9 mouse cellular contexts compared by ENCODE assay signal in genomic region chr1:184051824-184052223, GRCm38 (mm10). TPM values are rescaled to one million over a fixed set of nuclear protein-coding genes. Genes with fewer than 3 reads are reported as not detected.
DNase-seq lines count a peak whose midpoint lies in the region; ATAC-seq lines count a peak whose summit lies in the region.
"Had no signal": no experiment of that assay in that cellular context is flagged by ENCODE, and none has a peak within 500 bp of the region (broad histone marks: within the 10 kb centered on the region; RNA-seq: fewer than 3 reads in every experiment).

No protein-coding gene starts in this region.

- peak overlapping the region; percentile 75 for H3K27ac ChIP-seq in heart, embryonic 15.5 days
- no peak overlapping the region for H3K27ac ChIP-seq in midbrain, embryonic 14.5 days (replicated peaks; ENCODE audit: low read depth, low read length)
- H3K27ac ChIP-seq: neural tube, embryonic 13.5 days had no signal

- H3K4me3 ChIP-seq in heart, embryonic 15.5 days, result no peak overlapping the region
- H3K4me3 ChIP-seq in midbrain, embryonic 14.5 days (replicated peaks; ENCODE audit: low read depth, low read length), result no peak overlapping the region
- H3K4me3 ChIP-seq: neural tube, embryonic 13.5 days had no signal

- H3K9ac ChIP-seq in heart, embryonic 15.5 days, result 0 out of 2 replicates have a peak overlapping the region, but pooled peaks have one; percentile 12
- H3K9ac ChIP-seq in midbrain, embryonic 14.5 days (replicated peaks; ENCODE audit: low read length), result no peak overlapping the region
- H3K9ac ChIP-seq: neural tube, embryonic 13.5 days had no signal

- no peaks in the 10 kb centered on the region for H3K9me3 ChIP-seq in heart, embryonic 15.5 days (replicated peaks)
- H3K9me3 ChIP-seq in midbrain, embryonic 14.5 days (ENCODE audit: control insufficient read depth, low read length), result no peaks in the 10 kb centered on the region
- H3K9me3 ChIP-seq: neural tube, embryonic 13.5 days had no signal

- WGBS in heart, embryonic 15.5 days, result 12% methylated on average over 6 of the region's 6 CpGs
- WGBS in midbrain, embryonic 14.5 days, result 50% methylated on average over 6 of the region's 6 CpGs

- peak; percentile 36 for DNase-seq in kidney, adult 11 months
- DNase-seq in kidney, adult 9 months, result no peak
- DNase-seq in cerebellum, adult 18-20 months, result peak; percentile 66 to 72
- DNase-seq in lung, postnatal 36 days, result peak; percentile 65
- DNase-seq in midbrain, embryonic 14.5 days, result no peak
- no peak for DNase-seq in thymus, postnatal 14 days

- no peaks in the 10 kb centered on the region for H3K36me3 ChIP-seq in heart, embryonic 15.5 days
- no peaks in the 10 kb centered on the region for H3K36me3 ChIP-seq in midbrain, embryonic 14.5 days (ENCODE audit: control insufficient read depth, insufficient read depth, low read length)
- H3K36me3 ChIP-seq: neural tube, embryonic 13.5 days had no signal

- peak; percentile 54; the same call in 1 of the 2 replicates for ATAC-seq in heart, embryonic 15.5 days (replicated peaks; ENCODE audit: insufficient number of reproducible peaks, insufficient read depth, low FRiP score, low read depth)
- no peak for ATAC-seq in midbrain, embryonic 14.5 days (ENCODE audit: low FRiP score, low TSS enrichment)
- ATAC-seq in megakaryocyte progenitor cell, adult 5-6 weeks (replicated peaks; ENCODE audit: poor library complexity), result no peak

- peak overlapping the region; percentile 30 for H3K4me2 ChIP-seq in heart, embryonic 15.5 days
- H3K4me2 ChIP-seq in midbrain, embryonic 14.5 days (ENCODE audit: low read length), result no peak overlapping the region
- H3K4me2 ChIP-seq: neural tube, embryonic 13.5 days had no signal

- no peaks in the 10 kb centered on the region for H3K27me3 ChIP-seq in heart, embryonic 15.5 days
- no peaks in the 10 kb centered on the region for H3K27me3 ChIP-seq in midbrain, embryonic 14.5 days (ENCODE audit: control insufficient read depth, insufficient read depth, low read length)
- H3K27me3 ChIP-seq: neural tube, embryonic 13.5 days had no signal

- peaks cover 57% of the 10 kb centered on the region for H3K4me1 ChIP-seq in heart, embryonic 15.5 days (replicated peaks)
- H3K4me1 ChIP-seq in midbrain, embryonic 14.5 days (ENCODE audit: control insufficient read depth, insufficient read depth, low read length), result no peaks in the 10 kb centered on the region

RNA-seq across cellular contexts. Expression of gene 1700056E22Rik, which starts 17.7 kb away (rescaled TPM):
- 1.7 and 2.1 TPM in 2 replicates for polyA plus RNA-seq in heart, embryonic 15.5 days (2015; fragmentation: Nextera tagmentation; extraction: Ambion mirVana)
- 0.77 and 1.4 TPM in 2 replicates for polyA plus RNA-seq in midbrain, embryonic 14.5 days (2014; fragmentation: Nextera tagmentation; extraction: Ambion mirVana)
- 0.89 and 1.2 TPM in 2 replicates for total RNA-seq in megakaryocyte progenitor cell, adult 5-6 weeks (2015)
- total RNA-seq in megakaryocyte progenitor cell, adult 5-6 weeks (2017), result 1.1 and 2.1 TPM in 2 replicates

RNA-seq across cellular contexts. Expression of gene Dusp10, which starts 38.7 kb away (rescaled TPM):
- polyA plus RNA-seq in heart, embryonic 15.5 days (2015; fragmentation: Nextera tagmentation; extraction: Ambion mirVana), result 10.5 and 14.0 TPM in 2 replicates
- polyA plus RNA-seq in midbrain, embryonic 14.5 days (2014; fragmentation: Nextera tagmentation; extraction: Ambion mirVana), result 4.0 and 4.5 TPM in 2 replicates
- 1.7 and 2.0 TPM in 2 replicates for total RNA-seq in megakaryocyte progenitor cell, adult 5-6 weeks (2015)
- total RNA-seq in megakaryocyte progenitor cell, adult 5-6 weeks (2017), result 0.74 and 1.9 TPM in 2 replicates

Comparison
In these comparisons a context has a peak if more than half of its experiments do, and no peak if none do; other contexts are left out.
1. DNase-seq: peak in kidney, adult 11 months (single experiment), cerebellum, adult 18-20 months (2 of 2) and lung, postnatal 36 days (single experiment); none in kidney, adult 9 months (single experiment), midbrain, embryonic 14.5 days (single experiment) and thymus, postnatal 14 days (single experiment).